Mouse (Mus musculus): ENCODE measurements around the gene Dnajb1. TPM values are rescaled to one million over a fixed set of nuclear protein-coding genes. Genes with fewer than 3 reads are reported as not detected.

The Dnajb1 gene
- polyA plus RNA-seq, 1 experiment from 2014 or later: 60.2 TPM

GRCm38 (mm10) chr8:83652030-83652743 lies 44.2 kb downstream of the Dnajb1 start, which contains the start of gene Gipc1:
Gene Gipc1 (plus strand): TSS chr8:83652677.
- peak; percentile 96 for ATAC-seq (ENCODE audit: low FRiP score, low read depth)
- H3K4me1 ChIP-seq: peaks cover 14% of the 10 kb centered on the region
- peak within 1 kb of the TSS; percentile 75 for H3K9ac ChIP-seq
- peak within 1 kb of the TSS; percentile 87 for H3K4me3 ChIP-seq
- no peaks in the 10 kb centered on the region; the same call in 1 of the 2 replicates for H3K9me3 ChIP-seq
- H3K27me3 ChIP-seq (replicated peaks): no peaks in the 10 kb centered on the region
- H3K4me2 ChIP-seq (replicated peaks): peak within 1 kb of the TSS; percentile 94
- 0 out of 2 replicates have a peak, but pooled peaks cover 3% of the 10 kb centered on the region for H3K36me3 ChIP-seq
- H3K27ac ChIP-seq: peak within 1 kb of the TSS; percentile 50
- WGBS: 5% methylated on average over 50 of the region's 50 CpGs

- 4% methylated on average over 46 of the region's 46 CpGs for WGBS
Observed at GRCm38 (mm10) chr8:83652744-83653661, 45.0 kb downstream of the Dnajb1 start.

GRCm38 (mm10) chr8:83653662-83654017 lies 45.6 kb downstream of the Dnajb1 start:
- no peak overlapping the region for H3K27ac ChIP-seq

More at GRCm38 (mm10) chr8:83652744-83653661, 45.0 kb downstream of the Dnajb1 start:
- H3K4me2 ChIP-seq (replicated peaks): peak overlapping the region; percentile 94
- no peaks in the 10 kb centered on the region; the same call in 1 of the 2 replicates for H3K9me3 ChIP-seq
- H3K27ac ChIP-seq: peak overlapping the region; percentile 50; the same call in 1 of the 2 replicates
- peak overlapping the region; percentile 75 for H3K9ac ChIP-seq
- H3K36me3 ChIP-seq: peaks cover 3% of the 10 kb centered on the region; the same call in 1 of the 2 replicates
- H3K4me1 ChIP-seq: peaks cover 14% of the 10 kb centered on the region
- peak; percentile 70 for ATAC-seq (ENCODE audit: low FRiP score, low read depth)
- H3K27me3 ChIP-seq (replicated peaks): no peaks in the 10 kb centered on the region
- peak overlapping the region; percentile 87 for H3K4me3 ChIP-seq

GRCm38 (mm10) chr8:83654725-83655124 lies 46.7 kb downstream of the Dnajb1 start:
- no peak overlapping the region for H3K4me2 ChIP-seq (replicated peaks)
- peaks cover 14% of the 10 kb centered on the region for H3K4me1 ChIP-seq
- H3K36me3 ChIP-seq: peaks cover 3% of the 10 kb centered on the region; the same call in 1 of the 2 replicates
- no peaks in the 10 kb centered on the region for H3K27me3 ChIP-seq (replicated peaks)
- H3K27ac ChIP-seq: no peak overlapping the region
- 91% methylated on average over 6 of the region's 6 CpGs for WGBS
- no peaks in the 10 kb centered on the region for H3K9me3 ChIP-seq
- no peak overlapping the region for H3K9ac ChIP-seq
- no peak overlapping the region for H3K4me3 ChIP-seq
- no peak for ATAC-seq (ENCODE audit: low FRiP score, low read depth)

More at GRCm38 (mm10) chr8:83653662-83654017, 45.6 kb downstream of the Dnajb1 start:
- Histone ChIP-seq H3K4me2 (replicated peaks) (peak overlapping the region; percentile 94), H3K36me3 (peaks cover 3% of the 10 kb centered on the region; the same call in 1 of the 2 replicates), H3K4me3 (peak overlapping the region; percentile 87), H3K9ac (peak overlapping the region; percentile 75), H3K9me3 (no peaks in the 10 kb centered on the region; the same call in 1 of the 2 replicates), H3K4me1 (peaks cover 14% of the 10 kb centered on the region), H3K27me3 (replicated peaks) (no peaks in the 10 kb centered on the region)
- WGBS: 55% methylated on average over 10 of the region's 10 CpGs
- no peak for ATAC-seq (ENCODE audit: low FRiP score, low read depth)

- H3K36me3 ChIP-seq: peaks cover 3% of the 10 kb centered on the region; the same call in 1 of the 2 replicates
- no peak overlapping the region for H3K27ac ChIP-seq
- H3K9me3 ChIP-seq: no peaks in the 10 kb centered on the region
- peaks cover 27% of the 10 kb centered on the region for H3K4me1 ChIP-seq
- H3K4me2 ChIP-seq (replicated peaks): no peak overlapping the region
- H3K9ac ChIP-seq: no peak overlapping the region
- ATAC-seq (ENCODE audit: low FRiP score, low read depth): no peak
- no peak overlapping the region for H3K4me3 ChIP-seq
- no peaks in the 10 kb centered on the region for H3K27me3 ChIP-seq (replicated peaks)
- WGBS: 91% methylated on average over 9 of the region's 9 CpGs
Observed at GRCm38 (mm10) chr8:83656043-83656442, 48.0 kb downstream of the Dnajb1 start.

- no peak overlapping the region for H3K4me3 ChIP-seq
- no peak overlapping the region for H3K4me2 ChIP-seq (replicated peaks)
- H3K9me3 ChIP-seq: no peaks in the 10 kb centered on the region
- no peak for ATAC-seq (ENCODE audit: low FRiP score, low read depth)
- no peak overlapping the region for H3K9ac ChIP-seq
- H3K36me3 ChIP-seq: peaks cover 3% of the 10 kb centered on the region; the same call in 1 of the 2 replicates
- 85% methylated on average over 13 of the region's 13 CpGs for WGBS
- H3K4me1 ChIP-seq: peaks cover 33% of the 10 kb centered on the region
- H3K27ac ChIP-seq: no peak overlapping the region
- no peaks in the 10 kb centered on the region for H3K27me3 ChIP-seq (replicated peaks)
Observed at GRCm38 (mm10) chr8:83656484-83657246, 48.7 kb downstream of the Dnajb1 start.

- Histone ChIP-seq H3K36me3 (peaks cover 19% of the 10 kb centered on the region), H3K9ac (no peak overlapping the region), H3K9me3 (no peaks in the 10 kb centered on the region), H3K4me1 (peaks cover 30% of the 10 kb centered on the region), H3K4me2 (replicated peaks) (peak overlapping the region; percentile 45), H3K27me3 (replicated peaks) (no peaks in the 10 kb centered on the region), H3K27ac (no peak overlapping the region), H3K4me3 (no peak overlapping the region)
- ATAC-seq (ENCODE audit: low FRiP score, low read depth): peak; percentile 23
- WGBS: 7% methylated on average over 8 of the region's 8 CpGs
Observed at GRCm38 (mm10) chr8:83660545-83660944, 52.6 kb downstream of the Dnajb1 start.

- H3K4me1 ChIP-seq: peaks cover 35% of the 10 kb centered on the region
- peaks cover 19% of the 10 kb centered on the region for H3K36me3 ChIP-seq
- H3K4me2 ChIP-seq (replicated peaks): peak overlapping the region; percentile 45
- H3K27me3 ChIP-seq (replicated peaks): no peaks in the 10 kb centered on the region
- no peak overlapping the region for H3K9ac ChIP-seq
- ATAC-seq (ENCODE audit: low FRiP score, low read depth): peak; percentile 1; the same call in 1 of the 2 replicates
- no peaks in the 10 kb centered on the region for H3K9me3 ChIP-seq
- 13% methylated on average over 22 of the region's 22 CpGs for WGBS
- no peak overlapping the region; the same call in 1 of the 2 replicates for H3K27ac ChIP-seq
- no peak overlapping the region for H3K4me3 ChIP-seq
Observed at GRCm38 (mm10) chr8:83660995-83661680, 53.1 kb downstream of the Dnajb1 start.

Other genes starting within 250 kb of the Dnajb1 start
- gene Clgn, start 218.3 kb upstream of the Dnajb1 start, polyA plus RNA-seq (2016; fragmentation: Nextera tagmentation; extraction: Ambion mirVana): 7.0 and 8.0 TPM in 2 replicates
- 171 and 176 TPM in 2 replicates for gene Scoc, start 149.8 kb upstream of the Dnajb1 start, polyA plus RNA-seq (2016; fragmentation: Nextera tagmentation; extraction: Ambion mirVana)
- gene Olfr370, start 72.4 kb upstream of the Dnajb1 start, polyA plus RNA-seq (2016; fragmentation: Nextera tagmentation; extraction: Ambion mirVana): not detected in 2 replicates
- gene Ndufb7, start 41.5 kb upstream of the Dnajb1 start, polyA plus RNA-seq (2016; fragmentation: Nextera tagmentation; extraction: Ambion mirVana): 343 and 361 TPM in 2 replicates
- gene Tecr, start 222 bp upstream of the Dnajb1 start, polyA plus RNA-seq (2016; fragmentation: Nextera tagmentation; extraction: Ambion mirVana): 760 and 802 TPM in 2 replicates
- gene Gipc1, start 44.5 kb downstream of the Dnajb1 start, polyA plus RNA-seq (2016; fragmentation: Nextera tagmentation; extraction: Ambion mirVana): 182 and 186 TPM in 2 replicates
- 0.41 and 0.66 TPM in 2 replicates for gene Ptger1, start 58.5 kb downstream of the Dnajb1 start, polyA plus RNA-seq (2016; fragmentation: Nextera tagmentation; extraction: Ambion mirVana)
- 30.0 and 32.1 TPM in 2 replicates for gene Pkn1, start 91.0 kb downstream of the Dnajb1 start, polyA plus RNA-seq (2016; fragmentation: Nextera tagmentation; extraction: Ambion mirVana)
- 141 and 142 TPM in 2 replicates for gene Ddx39, start 107.0 kb downstream of the Dnajb1 start, polyA plus RNA-seq (2016; fragmentation: Nextera tagmentation; extraction: Ambion mirVana)
- gene Adgre5, start 133.1 kb downstream of the Dnajb1 start, polyA plus RNA-seq (2016; fragmentation: Nextera tagmentation; extraction: Ambion mirVana): 14.2 and 15.7 TPM in 2 replicates